Mouse (Mus musculus) midbrain, embryonic 14.5 days (tissue): ENCODE data around the gene Efhb. TPM values are rescaled to one million over a fixed set of nuclear protein-coding genes. Genes with fewer than 3 reads are reported as not detected.

ENCODE experiments used
- ATAC-seq: fragments of 200-750 bp; cut with Nextera tagmentation; 2 replicates; pipeline ENCODE4 v1.8.0; 2017; ENCODE audit warnings: moderate number of reproducible peaks, moderate library complexity; ENCODE audit not compliant: low FRiP score, low TSS enrichment
- DNase-seq: peaks from one replicate; pipeline ENCODE4 v3.0.0-alpha.2; 2015
- H3K27ac ChIP-seq: fragments of 300-500 bp; sonication (generic); replicated peaks from 2 replicates; pipeline ENCODE4 v1.5.1; 2014; ENCODE audit warnings: mild to moderate bottlenecking, low read depth, low read length, moderate library complexity
- H3K27me3 ChIP-seq: fragments of 300-500 bp; sonication (generic); 2 replicates; pipeline ENCODE4 v1.6.1; 2014; ENCODE audit warnings: low read length, control low read depth, mixed read lengths; ENCODE audit not compliant: control insufficient read depth, insufficient read depth
- H3K36me3 ChIP-seq: fragments of 300-500 bp; sonication (generic); 2 replicates; pipeline ENCODE4 v1.6.1; 2014; ENCODE audit warnings: low read length, control low read depth; ENCODE audit not compliant: control insufficient read depth, insufficient read depth
- H3K4me1 ChIP-seq: fragments of 300-500 bp; sonication (generic); 2 replicates; pipeline ENCODE4 v1.6.1; 2014; ENCODE audit warnings: mild to moderate bottlenecking, antibody characterized with exemption, low read length, control low read depth; ENCODE audit not compliant: control insufficient read depth, insufficient read depth
- H3K4me2 ChIP-seq: fragments of 300-500 bp; sonication (generic); 2 replicates; pipeline ENCODE4 v1.6.1; 2014; ENCODE audit warnings: mild to moderate bottlenecking, low read length, moderate library complexity
- H3K4me3 ChIP-seq: fragments of 300-500 bp; sonication (generic); replicated peaks from 2 replicates; pipeline ENCODE4 v1.5.1; 2014; ENCODE audit warnings: low read depth, low read length
- H3K9ac ChIP-seq: fragments of 300-500 bp; sonication (generic); replicated peaks from 2 replicates; pipeline ENCODE4 v1.6.1; 2014; ENCODE audit warnings: mild to moderate bottlenecking, low read length, moderate library complexity
- H3K9me3 ChIP-seq: fragments of 300-500 bp; sonication (generic); 2 replicates; pipeline ENCODE4 v1.6.1; 2016; ENCODE audit warnings: low read length, control low read depth, mixed read lengths; ENCODE audit not compliant: control insufficient read depth
- WGBS: fragments of 180-500 bp; shearing (Covaris S2); extraction: QIAGEN DNeasy Blood & Tissue Kit; methylation state at CpG from one replicate; pipeline ENCODE4 v1.1.7; 2014; 5-methylcytosine and 5-hydroxymethylcytosine counted together
- polyA plus RNA-seq: library from polyadenylated mRNA; unstranded; fragments of >200 nt; fragmentation: Nextera tagmentation; extraction: Ambion mirVana; gene quantifications from 2 replicates; pipeline ENCODE4 v1.2.1, GENCODE M21; 2014

Gene Efhb
- polyA plus RNA-seq, 1 experiment from 2014 or later = 0.97 TPM

DNA sequence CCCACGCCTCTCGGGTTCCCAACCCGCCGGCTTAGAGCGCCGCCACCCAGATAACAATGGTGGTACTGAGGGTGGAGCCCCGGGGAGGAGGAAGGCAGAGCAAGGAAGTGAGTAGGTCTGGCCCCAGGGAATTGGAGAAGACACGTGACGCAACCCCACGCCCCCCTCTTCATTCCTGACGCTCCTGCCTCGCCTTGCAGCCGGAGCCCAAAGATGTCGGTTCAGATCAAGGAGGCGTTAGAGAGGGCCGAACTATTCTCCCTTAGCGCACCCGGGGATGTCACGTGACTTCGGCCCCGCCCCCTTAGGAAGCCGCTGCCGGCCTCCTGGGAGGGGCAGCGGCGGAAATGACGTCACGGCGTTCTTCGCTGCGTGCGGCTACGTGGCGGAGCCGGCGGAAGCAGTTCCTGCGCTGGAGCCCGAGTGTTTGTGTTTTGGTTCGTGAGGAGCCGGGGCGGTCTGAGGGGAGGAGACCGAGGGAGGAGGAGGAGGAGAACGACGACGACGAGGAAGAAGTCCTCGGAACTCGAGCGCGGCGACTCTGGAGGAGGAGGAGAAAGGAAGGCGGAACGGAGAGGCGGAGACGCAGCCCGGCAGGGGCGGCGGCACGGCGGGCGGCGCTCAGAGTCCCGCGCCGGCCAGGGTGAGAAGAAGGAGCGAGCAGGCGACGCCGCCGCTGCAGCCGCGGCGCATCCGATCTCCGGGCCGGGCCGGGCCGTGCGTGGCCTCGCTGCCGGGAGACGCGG, 15.9 kb upstream of the Efhb start, which contains the start of gene Rab5a:
TSS of gene Rab5a (plus strand) at position 377 of the 746 bp plus-strand sequence.
- ATAC-seq = peak; percentile 98
- peak within 1 kb of the TSS; percentile 95 for H3K9ac ChIP-seq
- peak; percentile 100 for DNase-seq
- no peaks in the 10 kb centered on the region for H3K27me3 ChIP-seq
- no peaks in the 10 kb centered on the region for H3K9me3 ChIP-seq
- peaks cover 17% of the 10 kb centered on the region for H3K4me1 ChIP-seq
- peak within 1 kb of the TSS; percentile 96 for H3K4me3 ChIP-seq
- H3K4me2 ChIP-seq = peak within 1 kb of the TSS; percentile 90
- WGBS = under 1% methylated on average over 70 of the region's 82 CpGs
- H3K27ac ChIP-seq = peak within 1 kb of the TSS; percentile 99
- H3K36me3 ChIP-seq = 0 out of 2 replicates have a peak, but pooled peaks cover under 1% of the 10 kb centered on the region

DNA sequence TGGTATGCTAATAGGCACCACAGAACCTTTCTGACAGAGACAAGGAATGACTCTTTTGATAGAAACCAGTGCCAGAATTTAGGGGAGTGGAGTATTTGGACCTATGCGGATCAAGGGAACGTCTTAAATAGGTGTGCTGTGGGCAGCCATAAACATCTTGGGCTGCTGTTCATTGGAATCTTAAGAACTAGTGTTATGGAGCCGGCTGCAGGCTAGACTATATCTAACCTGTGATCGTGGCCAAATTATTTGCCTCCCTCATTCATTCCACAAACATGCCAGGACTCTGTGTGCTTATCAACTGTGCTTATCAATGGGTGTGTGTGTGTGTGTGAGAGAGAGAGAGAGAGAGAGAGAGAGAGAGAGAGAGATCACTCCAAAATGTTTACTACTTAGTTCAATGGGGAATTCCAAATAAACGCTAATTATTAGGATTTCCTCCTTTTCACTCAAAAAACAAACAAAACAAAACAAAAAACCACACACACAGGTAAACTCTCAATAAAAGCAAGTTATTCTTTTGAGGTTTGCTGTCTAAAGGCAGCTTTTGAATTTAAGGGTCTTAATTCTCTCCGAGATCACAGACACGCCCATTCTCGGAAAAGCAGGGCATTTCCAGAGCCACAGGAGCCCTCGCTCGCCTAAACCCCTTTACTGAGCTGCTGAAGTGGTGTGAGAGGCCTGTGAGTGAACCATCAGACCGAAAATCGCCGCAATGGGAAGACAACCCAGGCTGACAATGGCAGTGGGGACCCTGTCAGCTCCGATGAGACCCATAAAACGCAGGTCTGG, 15.1 kb upstream of the Efhb start:
- H3K4me3 ChIP-seq = peak overlapping the region; percentile 96
- peak overlapping the region; percentile 99 for H3K27ac ChIP-seq
- ATAC-seq = no peak
- peak overlapping the region; percentile 95 for H3K9ac ChIP-seq
- no peaks in the 10 kb centered on the region for H3K36me3 ChIP-seq
- no peaks in the 10 kb centered on the region for H3K9me3 ChIP-seq
- WGBS = 8% methylated on average over 15 of the region's 15 CpGs
- peak; percentile 32 for DNase-seq
- H3K4me2 ChIP-seq = peak overlapping the region; percentile 90
- H3K27me3 ChIP-seq = no peaks in the 10 kb centered on the region
- H3K4me1 ChIP-seq = peaks cover 17% of the 10 kb centered on the region

DNA sequence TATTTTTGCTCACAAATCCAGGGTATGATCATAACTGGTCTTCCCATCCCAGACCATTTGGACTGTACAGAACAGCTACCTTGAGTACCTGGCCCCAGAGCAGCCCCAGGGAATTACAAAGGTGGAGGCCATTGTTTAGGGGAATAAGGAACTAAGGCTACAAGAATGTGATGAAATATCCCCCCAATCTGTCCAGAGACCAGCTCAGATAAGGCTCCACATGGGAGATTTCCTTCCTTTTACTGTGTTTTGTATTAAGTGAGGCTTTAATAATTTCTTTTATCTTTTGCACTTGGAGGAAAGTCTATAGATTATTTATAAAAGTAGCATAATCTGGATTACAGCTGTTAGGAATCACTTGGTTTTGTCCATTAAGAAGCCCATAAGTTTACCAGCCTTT, 5.6 kb upstream of the Efhb start:
- ATAC-seq (no peak), DNase-seq (no peak)
- Histone ChIP-seq H3K36me3 (no peaks in the 10 kb centered on the region), H3K4me3 (no peak overlapping the region), H3K4me1 (no peaks in the 10 kb centered on the region), H3K9ac (no peak overlapping the region), H3K27ac (no peak overlapping the region), H3K4me2 (no peak overlapping the region), H3K9me3 (no peaks in the 10 kb centered on the region), H3K27me3 (no peaks in the 10 kb centered on the region)

DNA sequence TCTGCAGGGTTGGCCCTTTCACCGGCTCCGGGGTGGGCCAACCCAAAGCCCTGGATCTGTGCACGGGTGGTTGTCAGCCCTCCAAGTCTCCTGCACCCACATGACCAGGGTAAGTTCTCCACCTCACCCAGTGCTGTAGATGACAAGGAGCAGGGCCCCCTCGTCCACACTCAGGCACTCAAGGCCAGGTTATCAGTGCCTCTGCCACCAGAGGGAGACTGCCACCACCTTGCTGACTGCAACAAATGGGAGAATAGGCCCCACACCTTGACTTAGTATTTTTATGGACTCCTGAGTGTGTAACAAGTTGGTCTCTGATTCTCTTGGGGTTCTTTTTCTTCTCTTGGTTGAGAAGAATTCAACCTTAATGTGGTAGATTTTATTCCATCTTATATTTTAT, 2.4 kb upstream of the Efhb start:
- H3K4me2 ChIP-seq = no peak overlapping the region

DNA sequence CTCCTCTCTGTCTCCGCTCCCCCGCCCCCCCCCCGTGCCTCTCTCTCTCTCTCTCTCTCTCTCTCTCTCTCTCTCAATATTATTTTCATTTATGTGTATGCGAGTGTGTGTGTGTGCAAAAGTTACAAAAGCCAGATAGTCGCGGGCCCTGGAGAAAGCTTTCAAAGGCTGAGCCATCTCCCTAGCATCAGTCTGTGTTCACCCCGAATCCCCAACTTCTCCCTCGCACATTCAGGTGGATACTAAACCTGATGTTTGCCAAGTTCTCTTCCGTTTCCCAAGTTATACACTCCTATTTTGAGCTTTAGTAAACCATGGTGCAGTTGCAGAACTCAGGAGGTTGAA, 347 bp upstream of the Efhb start:
- Histone ChIP-seq H3K27me3 (no peaks in the 10 kb centered on the region), H3K9me3 (no peaks in the 10 kb centered on the region), H3K9ac (peak overlapping the region; percentile 48), H3K4me3 (peak overlapping the region; percentile 38), H3K27ac (no peak overlapping the region), H3K4me1 (0 out of 2 replicates have a peak, but pooled peaks cover 2% of the 10 kb centered on the region), H3K36me3 (no peaks in the 10 kb centered on the region), H3K4me2 (peak overlapping the region; percentile 70)
- ATAC-seq (no peak; the same call in 1 of the 2 replicates), DNase-seq (peak; percentile 20)
- WGBS = 14% methylated on average over 9 of the region's 9 CpGs

More for the DNA sequence above, 2.4 kb upstream of the Efhb start:
- H3K27me3 ChIP-seq = no peaks in the 10 kb centered on the region
- 60% methylated on average over 4 of the region's 4 CpGs for WGBS
- H3K27ac ChIP-seq = no peak overlapping the region
- H3K36me3 ChIP-seq = no peaks in the 10 kb centered on the region
- no peaks in the 10 kb centered on the region for H3K9me3 ChIP-seq
- no peak overlapping the region for H3K4me3 ChIP-seq
- H3K9ac ChIP-seq = no peak overlapping the region
- DNase-seq (no peak), ATAC-seq (no peak)
- H3K4me1 ChIP-seq = 0 out of 2 replicates have a peak, but pooled peaks cover 2% of the 10 kb centered on the region

DNA sequence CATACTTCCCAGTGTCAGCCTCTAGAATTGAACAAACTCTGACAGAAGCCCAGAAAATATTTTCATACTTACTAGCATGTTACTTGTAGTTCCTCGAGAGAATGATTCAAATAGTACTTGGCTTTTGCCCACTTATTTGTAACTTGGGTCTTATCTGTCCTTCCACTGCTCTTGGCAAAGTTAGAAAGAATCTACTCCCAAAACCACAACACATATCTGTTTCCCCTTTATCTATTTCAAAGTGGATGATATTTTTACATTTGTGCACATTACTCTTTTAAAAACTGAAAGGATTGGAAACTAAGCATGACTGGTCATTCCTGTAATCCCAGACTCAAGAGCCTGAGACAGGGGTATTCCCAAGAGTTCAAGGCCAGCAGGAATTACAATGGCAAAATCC, 6.4 kb downstream of the Efhb start:
- no peak overlapping the region for H3K4me2 ChIP-seq
- no peaks in the 10 kb centered on the region for H3K4me1 ChIP-seq
- H3K9me3 ChIP-seq = 0 out of 2 replicates have a peak, but pooled peaks cover 2% of the 10 kb centered on the region
- no peaks in the 10 kb centered on the region for H3K36me3 ChIP-seq
- no peak for DNase-seq
- H3K27ac ChIP-seq = no peak overlapping the region
- ATAC-seq = no peak
- no peak overlapping the region for H3K9ac ChIP-seq
- 78% methylated on average over 1 of the region's 1 CpGs for WGBS
- H3K4me3 ChIP-seq = no peak overlapping the region
- no peaks in the 10 kb centered on the region for H3K27me3 ChIP-seq

DNA sequence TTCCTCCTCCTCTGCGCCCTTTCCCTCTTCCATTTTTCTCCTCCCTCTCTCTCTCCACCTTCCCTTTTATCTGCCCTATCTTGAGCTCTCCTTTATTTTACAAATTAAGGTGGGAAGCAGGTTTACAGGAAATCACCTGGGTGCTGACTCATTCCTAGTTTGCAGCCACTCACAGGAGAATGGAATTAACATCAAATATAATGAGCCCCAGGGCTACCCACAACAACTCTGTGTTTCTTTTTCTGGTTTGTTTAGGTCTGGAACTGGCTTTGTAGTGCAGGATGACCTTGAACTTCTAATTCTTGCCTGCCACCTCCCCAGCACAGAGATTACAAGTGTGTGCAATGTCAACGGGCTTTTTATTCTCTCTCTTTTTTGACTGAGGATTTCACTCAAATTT, 7.0 kb downstream of the Efhb start:
- Histone ChIP-seq H3K4me2 (no peak overlapping the region), H3K36me3 (no peaks in the 10 kb centered on the region), H3K9ac (no peak overlapping the region), H3K27ac (no peak overlapping the region), H3K4me3 (no peak overlapping the region), H3K9me3 (0 out of 2 replicates have a peak, but pooled peaks cover 2% of the 10 kb centered on the region), H3K4me1 (no peaks in the 10 kb centered on the region), H3K27me3 (no peaks in the 10 kb centered on the region)
- WGBS = 90% methylated on average over 2 of the region's 2 CpGs
- no peak for DNase-seq
- ATAC-seq = no peak

DNA sequence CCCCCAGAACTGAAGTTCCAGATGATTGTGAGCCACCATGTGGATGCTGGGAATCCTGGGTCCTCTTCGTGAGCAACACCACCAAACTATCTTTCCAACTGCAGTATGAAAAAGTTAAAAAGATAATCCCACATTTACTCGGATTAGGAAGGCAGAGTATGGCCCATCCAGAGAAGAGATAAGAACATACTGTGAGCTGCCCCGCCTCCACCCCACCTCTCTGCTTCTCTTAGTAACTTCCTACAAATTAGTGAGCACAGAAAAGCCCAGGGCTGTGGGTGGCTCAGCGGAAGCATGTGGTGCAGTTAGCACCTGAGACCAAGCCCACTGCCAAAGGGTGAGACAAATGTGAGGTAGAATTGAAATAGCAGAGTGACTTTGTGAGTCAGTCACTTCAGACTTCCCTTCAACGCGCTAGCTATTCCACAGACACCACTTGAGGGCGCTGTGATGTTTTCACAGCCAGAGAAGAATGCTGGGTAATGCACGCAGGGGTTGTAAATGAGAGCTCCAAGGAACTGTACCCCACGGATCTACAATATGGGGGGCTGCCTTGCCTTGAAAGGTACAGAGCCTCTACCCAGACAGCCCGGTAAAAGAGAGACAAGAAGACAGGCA, 60.3 kb downstream of the Efhb start:
- Histone ChIP-seq H3K4me2 (no peak overlapping the region), H3K36me3 (no peaks in the 10 kb centered on the region), H3K4me1 (no peaks in the 10 kb centered on the region), H3K9ac (no peak overlapping the region), H3K27me3 (no peaks in the 10 kb centered on the region), H3K27ac (no peak overlapping the region), H3K9me3 (no peaks in the 10 kb centered on the region), H3K4me3 (no peak overlapping the region)
- DNase-seq (peak; percentile 33), ATAC-seq (no peak)
- WGBS = 48% methylated on average over 10 of the region's 10 CpGs
